Mouse (Mus musculus): ENCODE results near the gene Rcor1.

DNA sequence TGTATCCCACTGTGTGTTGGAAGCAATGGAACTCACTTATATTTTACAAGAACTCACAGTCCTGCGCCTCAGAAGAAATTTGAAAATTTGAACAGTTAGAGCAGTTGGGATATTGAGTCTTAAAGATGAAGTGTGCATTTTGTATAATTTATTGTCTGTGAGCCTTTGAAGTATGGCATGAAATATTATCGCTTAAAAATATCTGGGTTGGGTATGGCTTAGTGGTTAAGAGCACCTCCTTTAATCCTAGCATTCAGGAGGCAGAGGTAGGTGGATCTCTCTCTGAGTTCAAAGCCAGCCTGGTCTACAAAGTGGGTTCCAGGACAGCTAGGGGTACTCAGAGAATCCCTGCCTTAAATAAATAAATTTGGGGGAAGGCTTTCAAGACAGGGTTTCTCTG is 20.1 kb upstream of the Rcor1 start:
- TF ChIP-seq POLR2A (IDR thresholded peaks at IDR 0.05; ENCODE audit: control insufficient read depth, low read depth, low read length) (no peak), CTCF (IDR thresholded peaks at IDR 0.05; ENCODE audit: control insufficient read depth, insufficient read depth, insufficient replicate concordance, low read depth, low read length) (no peak)

Measured in testis, adult 2 months (tissue).